Mouse (Mus musculus) liver, embryonic 14.5 days (tissue): Measurements from ENCODE around the gene Cckar.

Experiments
- CTCF ChIP-seq: IDR thresholded peaks from 2 replicates; pipeline ENCODE4 v1.5.1; 2016; ENCODE audit warnings: antibody characterized with exemption, low read depth, control low read depth
- EP300 ChIP-seq: IDR thresholded peaks from 2 replicates; pipeline ENCODE4 v1.6.1; 2016; ENCODE audit warnings: antibody characterized with exemption, low read depth

DNA sequence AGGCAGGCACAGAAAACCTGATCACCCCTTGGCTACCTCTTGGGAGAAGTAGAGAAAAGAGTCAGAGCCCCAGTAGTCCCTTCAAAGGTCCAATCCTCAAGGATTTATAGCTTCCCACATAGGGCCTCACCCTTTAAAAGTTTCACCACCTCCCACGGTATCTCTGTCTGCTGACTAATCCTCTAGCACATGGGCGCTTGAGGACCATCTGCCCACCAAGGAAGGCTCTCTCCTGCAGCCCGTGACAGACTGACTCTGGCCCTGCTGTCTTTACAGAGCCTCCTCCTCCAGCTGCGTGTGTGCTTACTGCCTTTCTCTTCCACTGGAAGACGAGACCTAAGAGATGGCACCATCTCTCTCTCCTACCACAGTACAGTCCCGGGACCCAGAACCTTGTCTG is 27.9 kb downstream of the Cckar start:
- TF ChIP-seq CTCF, result no peak
- no peak for TF ChIP-seq EP300
